Mouse (Mus musculus) gastrocnemius, postnatal 36 days (tissue): ENCODE data around the gene Flrt1. TPM values are rescaled to one million over a fixed set of nuclear protein-coding genes. Genes with fewer than 3 reads are reported as not detected.

Experiments
- DNase-seq, 2 experiments: peaks; one replicate each; pipeline ENCODE4 v3.0.0; 2022
- intact Hi-C: fragments of 180-260 bp; cut with DNase I; formaldehyde crosslinking; loops from one replicate; pipeline ENCODE4 v1.15.1; 2025
- long read RNA-seq, 2 experiments: library from polyadenylated mRNA; stranded (forward); transcript quantifications; one replicate each; pipeline ENCODE4 v2.0.0; 2021
- total RNA-seq, 2 experiments: library from RNA; stranded (reverse); gene quantifications; 2 replicates each; pipeline ENCODE4 v1.2.3; 2021

The Flrt1 gene
- total RNA-seq = under 1 TPM; 0.36 to 0.49 TPM
- long read RNA-seq, experiment 1, partial matches to known transcripts = 0 of 1 reads
- long read RNA-seq, experiment 1, other reads (novel, unspliced or antisense) = 1 of 1 reads
- long read RNA-seq, experiment 2 = 0 reads

GRCm38 (mm10) chr19:7105544-7105943 is at the start of gene Flrt1:
Gene Flrt1, minus strand, starts transcription at chr19:7105729.
- DNase-seq = no peak
- intact Hi-C loops = no loop called here

- intact Hi-C loops = no loop called here
- no peak for DNase-seq
Observed at GRCm38 (mm10) chr19:7155196-7155595, 49.7 kb upstream of the Flrt1 start.

- intact Hi-C loops = no loop called here
- peak; percentile 56 to 62 for DNase-seq
Observed at GRCm38 (mm10) chr19:7153232-7153631, 47.7 kb upstream of the Flrt1 start.

- intact Hi-C loops = no loop called here
- no peak for DNase-seq
Observed at GRCm38 (mm10) chr19:7151927-7152653, 46.6 kb upstream of the Flrt1 start.

GRCm38 (mm10) chr19:7151300-7151926 is 45.9 kb upstream of the Flrt1 start:
- intact Hi-C loops = no loop called here
- no peak for DNase-seq

GRCm38 (mm10) chr19:7149158-7149685 is 43.7 kb upstream of the Flrt1 start:
- DNase-seq = no peak
- intact Hi-C loops = no loop called here

GRCm38 (mm10) chr19:7148541-7149085 is 43.1 kb upstream of the Flrt1 start:
- intact Hi-C loops = no loop called here
- DNase-seq = no peak

- intact Hi-C loops = no loop called here
- no peak for DNase-seq
Observed at GRCm38 (mm10) chr19:7148096-7148495, 42.6 kb upstream of the Flrt1 start.

GRCm38 (mm10) chr19:7146376-7146775 is 40.8 kb upstream of the Flrt1 start:
- no peak for DNase-seq
- intact Hi-C loops = no loop called here

GRCm38 (mm10) chr19:7144458-7144857 is 38.9 kb upstream of the Flrt1 start:
- no peak for DNase-seq
- intact Hi-C loops = no loop called here

GRCm38 (mm10) chr19:7143854-7144253 is 38.3 kb upstream of the Flrt1 start:
- intact Hi-C loops = no loop called here
- peak; percentile 52 to 54 for DNase-seq

GRCm38 (mm10) chr19:7142207-7142915 is 36.8 kb upstream of the Flrt1 start:
- intact Hi-C loops = no loop called here
- no peak for DNase-seq

GRCm38 (mm10) chr19:7140856-7141421 is 35.4 kb upstream of the Flrt1 start:
- no peak for DNase-seq
- intact Hi-C loops = no loop called here

GRCm38 (mm10) chr19:7140373-7140772 is 34.8 kb upstream of the Flrt1 start:
- intact Hi-C loops = no loop called here
- DNase-seq = no peak

- intact Hi-C loops = no loop called here
- DNase-seq = no peak
Observed at GRCm38 (mm10) chr19:7139321-7139720, 33.8 kb upstream of the Flrt1 start.

GRCm38 (mm10) chr19:7138327-7138726 is 32.8 kb upstream of the Flrt1 start:
- intact Hi-C loops = no loop called here
- DNase-seq = no peak

GRCm38 (mm10) chr19:7136714-7137498 is 31.4 kb upstream of the Flrt1 start:
- intact Hi-C loops = no loop called here
- no peak for DNase-seq

- intact Hi-C loops = no loop called here
Observed at GRCm38 (mm10) chr19:7136016-7136415, 30.5 kb upstream of the Flrt1 start.

GRCm38 (mm10) chr19:7135525-7135924 is 30.0 kb upstream of the Flrt1 start:
- DNase-seq = no peak
- intact Hi-C loops = no loop called here

More at GRCm38 (mm10) chr19:7136016-7136415, 30.5 kb upstream of the Flrt1 start:
- DNase-seq = no peak

- DNase-seq = peak; percentile 60 to 71
- intact Hi-C loops = no loop called here
Observed at GRCm38 (mm10) chr19:7134631-7135091, 29.1 kb upstream of the Flrt1 start.
